Mouse (Mus musculus): Measurements from ENCODE around the gene Agap1. TPM values are rescaled to one million over a fixed set of nuclear protein-coding genes. Genes with fewer than 3 reads are reported as not detected.

Gene Agap1
- total RNA-seq, 2 experiments from 2014 or later: 21.7 to 29.5 TPM

DNA sequence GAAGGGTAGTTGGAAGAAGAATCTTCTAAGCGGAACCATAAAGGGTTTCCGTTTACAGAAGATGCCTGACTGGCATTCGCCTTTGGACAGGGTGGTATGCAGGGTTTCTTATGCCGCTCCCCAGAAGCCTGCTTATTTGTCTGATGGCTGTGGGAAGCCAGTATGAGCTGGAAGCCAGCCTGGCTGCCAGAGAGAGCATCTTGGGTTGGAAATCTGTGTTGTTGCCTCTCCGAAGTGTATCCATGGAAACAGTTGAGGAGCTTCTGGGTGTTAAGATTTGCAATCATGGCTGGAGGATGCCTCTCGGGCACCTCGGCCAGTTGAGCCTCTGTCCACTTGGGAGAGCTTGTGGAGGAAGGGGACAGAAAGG is 395.2 kb downstream of the Agap1 start:
- ATAC-seq (replicated peaks; ENCODE audit: low FRiP score, low TSS enrichment, poor library complexity, severe bottlenecking): no peak

DNA sequence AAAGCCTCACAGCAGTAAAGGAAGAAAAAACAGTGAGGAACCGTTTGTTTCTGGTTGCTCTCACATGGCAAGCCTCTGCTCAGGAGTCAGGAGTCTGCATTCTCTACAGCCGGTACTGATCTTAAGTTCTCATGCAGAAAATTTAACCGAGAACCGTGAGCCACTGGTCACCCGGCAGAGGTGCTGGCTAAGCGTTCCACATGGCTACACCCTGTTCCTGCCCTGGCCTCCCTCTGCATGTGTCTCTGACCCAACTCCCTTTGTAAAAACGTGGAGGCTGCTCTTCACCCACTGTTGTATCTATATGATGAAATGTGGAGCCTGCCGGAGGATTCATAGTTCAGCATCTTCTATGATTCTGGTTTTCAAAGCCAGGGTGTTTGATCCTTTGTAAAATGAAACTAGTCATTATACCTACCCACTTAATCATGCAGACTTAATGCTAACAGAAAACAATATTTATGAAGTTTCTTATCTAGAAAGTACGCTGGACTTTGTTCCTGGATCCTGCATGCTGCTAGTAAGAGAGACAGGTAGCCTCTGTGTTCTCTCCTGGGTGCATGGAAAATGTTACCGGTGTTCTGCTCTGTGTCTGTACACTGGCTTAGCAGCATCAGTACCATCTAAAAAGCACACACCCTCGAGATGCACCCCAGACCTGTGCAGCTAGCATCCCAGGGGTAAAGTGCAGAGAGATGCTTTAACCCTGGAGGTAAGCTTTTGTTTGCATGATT is 396.2 kb downstream of the Agap1 start:
- ATAC-seq (replicated peaks; ENCODE audit: low FRiP score, low TSS enrichment, poor library complexity, severe bottlenecking): no peak

DNA sequence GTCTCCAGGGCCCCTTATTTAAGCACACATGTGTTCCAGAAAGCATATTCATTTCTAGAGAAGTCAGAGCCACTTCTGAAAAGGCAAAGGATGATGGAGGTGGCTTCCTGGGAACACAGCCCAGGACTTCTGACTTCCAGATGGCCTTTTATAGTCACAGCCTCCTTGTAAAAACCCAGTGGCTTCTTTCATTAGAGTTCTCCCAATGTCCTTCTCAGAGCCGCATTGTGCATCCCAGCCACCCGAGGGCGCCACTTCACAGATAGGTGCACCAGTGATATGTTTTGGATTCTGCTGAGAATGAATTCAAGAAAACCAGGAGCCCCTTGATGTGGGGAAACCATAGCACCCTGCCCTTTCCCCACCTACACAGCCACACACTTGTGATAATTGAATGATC is 404.6 kb downstream of the Agap1 start:
- no peak for ATAC-seq (replicated peaks; ENCODE audit: low FRiP score, low TSS enrichment, poor library complexity, severe bottlenecking)

DNA sequence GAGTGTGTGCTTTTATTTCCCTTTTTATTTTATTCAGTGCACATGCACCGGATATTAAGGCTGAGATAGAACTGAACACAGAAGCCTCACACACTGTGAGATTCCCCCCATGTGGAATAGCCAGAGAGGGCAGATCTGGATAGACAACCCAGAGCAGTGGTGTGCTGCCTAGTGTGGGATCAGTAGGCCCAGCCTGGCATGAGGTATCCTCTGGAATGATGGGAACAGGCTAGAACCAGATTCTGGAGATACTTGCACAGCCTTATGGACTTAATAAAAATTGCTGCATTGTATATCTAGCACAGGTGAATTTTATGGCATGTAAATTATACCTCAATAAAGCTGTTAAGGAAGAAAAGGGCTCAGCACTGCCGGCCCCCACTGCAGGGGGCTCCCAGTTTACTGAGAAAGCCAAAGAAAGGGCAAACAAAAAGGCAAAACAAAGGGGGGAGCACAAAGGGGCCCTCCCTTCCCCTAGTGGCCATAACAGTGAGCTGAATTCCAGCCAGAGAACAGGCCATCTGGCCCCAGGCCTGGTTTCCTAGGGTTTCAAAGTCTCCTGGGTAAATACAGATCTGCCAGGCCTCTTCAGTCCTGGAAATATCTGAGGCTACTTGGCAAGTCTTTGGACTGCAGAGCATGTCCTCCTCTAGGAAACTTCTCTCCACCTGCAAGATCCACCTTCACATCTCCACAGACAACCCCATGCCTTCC is 405.6 kb downstream of the Agap1 start:
- ATAC-seq (replicated peaks; ENCODE audit: low FRiP score, low TSS enrichment, poor library complexity, severe bottlenecking): no peak

DNA sequence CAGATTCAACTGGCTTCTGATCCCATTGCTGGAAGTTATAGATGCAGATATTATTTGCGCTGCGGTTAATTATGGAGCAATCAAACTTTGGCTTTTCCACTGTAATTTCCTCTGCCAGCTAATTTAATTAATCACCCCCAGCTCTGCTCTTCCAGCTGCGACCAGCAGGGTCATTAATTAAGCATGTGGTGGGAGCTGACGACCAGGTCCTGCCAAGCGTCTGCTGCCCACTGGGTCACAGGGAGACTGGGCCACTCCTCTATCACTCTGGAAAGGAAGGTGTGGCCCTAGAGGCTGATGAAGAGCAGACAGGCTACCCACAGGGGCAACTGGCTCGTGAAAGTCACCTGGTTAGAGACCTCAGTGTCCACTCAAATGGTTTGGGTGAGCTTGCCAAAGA is 411.2 kb downstream of the Agap1 start:
- no peak for ATAC-seq (replicated peaks; ENCODE audit: low FRiP score, low TSS enrichment, poor library complexity, severe bottlenecking)

DNA sequence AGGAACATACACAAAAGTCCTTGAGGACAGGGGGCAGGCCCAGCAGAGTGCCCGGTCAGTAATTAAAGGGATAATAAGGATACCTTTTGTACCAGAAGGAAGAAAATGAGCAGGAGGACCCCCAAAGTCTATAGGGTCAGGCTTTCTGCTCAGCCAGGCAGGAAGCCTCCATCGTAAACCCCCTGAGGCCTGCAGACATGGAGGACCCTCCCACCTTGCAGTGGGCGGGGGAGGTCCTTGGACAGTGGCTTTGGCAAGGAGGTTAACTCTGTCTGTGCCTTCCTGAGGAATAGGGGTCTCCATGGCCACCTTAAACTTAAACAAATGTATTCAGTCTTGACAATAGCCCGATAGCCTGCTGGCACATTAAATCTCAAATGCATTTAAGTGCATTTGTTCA is 413.2 kb downstream of the Agap1 start:
- no peak for ATAC-seq (replicated peaks; ENCODE audit: low FRiP score, low TSS enrichment, poor library complexity, severe bottlenecking)

DNA sequence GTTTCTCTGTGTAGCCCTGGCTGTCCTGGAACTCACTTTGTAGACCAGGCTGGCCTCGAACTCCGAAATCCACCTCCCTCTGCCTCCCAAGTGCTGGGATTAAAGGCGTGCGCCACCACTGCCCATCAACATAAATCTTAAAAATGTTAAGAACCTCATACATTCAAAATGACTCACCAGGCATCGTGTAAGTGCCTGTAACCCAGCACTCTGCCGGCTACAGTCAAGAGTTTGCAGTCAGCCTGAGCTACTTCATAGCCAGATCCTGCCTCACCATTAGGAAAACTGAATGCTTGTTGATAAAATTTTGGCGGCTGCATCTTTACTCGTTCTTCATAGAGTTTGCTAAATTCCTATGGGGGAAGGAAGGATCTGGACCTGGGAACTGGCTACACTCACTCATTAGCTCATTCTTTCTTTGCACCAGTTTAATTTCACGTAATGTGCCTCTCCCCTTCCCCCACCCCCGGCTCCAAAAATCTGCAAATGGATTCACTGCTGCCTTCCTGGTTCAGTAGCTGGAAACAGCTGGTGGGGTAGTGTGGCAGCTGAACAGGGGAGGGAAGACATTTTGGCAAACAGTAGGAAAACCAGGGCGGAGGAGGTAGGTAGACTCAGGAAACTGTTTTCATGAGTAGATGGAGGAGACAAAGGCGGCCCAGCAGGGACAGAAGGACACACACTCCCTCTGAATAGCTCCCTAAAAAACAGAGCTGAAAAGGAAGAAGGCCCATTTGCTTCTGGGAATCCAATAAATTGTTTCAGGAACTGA is 415.7 kb downstream of the Agap1 start:
- no peak for ATAC-seq (replicated peaks; ENCODE audit: low FRiP score, low TSS enrichment, poor library complexity, severe bottlenecking)

DNA sequence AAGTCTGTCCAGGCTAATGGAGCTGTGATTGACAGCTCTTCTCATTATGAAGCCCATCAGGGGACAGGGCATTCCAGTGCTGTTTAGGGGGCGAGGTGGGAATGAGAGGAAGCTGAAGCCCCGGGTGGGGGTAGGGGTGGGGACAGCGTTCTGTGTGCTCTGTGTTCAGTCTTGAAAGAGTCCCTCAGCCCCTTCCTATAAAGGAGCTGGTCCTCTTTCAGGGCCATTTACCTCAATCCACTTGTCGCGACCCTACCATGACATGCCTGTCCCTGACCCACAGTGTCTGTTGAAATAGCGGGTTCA is 416.3 kb downstream of the Agap1 start:
- no peak for ATAC-seq (replicated peaks; ENCODE audit: low FRiP score, low TSS enrichment, poor library complexity, severe bottlenecking)

DNA sequence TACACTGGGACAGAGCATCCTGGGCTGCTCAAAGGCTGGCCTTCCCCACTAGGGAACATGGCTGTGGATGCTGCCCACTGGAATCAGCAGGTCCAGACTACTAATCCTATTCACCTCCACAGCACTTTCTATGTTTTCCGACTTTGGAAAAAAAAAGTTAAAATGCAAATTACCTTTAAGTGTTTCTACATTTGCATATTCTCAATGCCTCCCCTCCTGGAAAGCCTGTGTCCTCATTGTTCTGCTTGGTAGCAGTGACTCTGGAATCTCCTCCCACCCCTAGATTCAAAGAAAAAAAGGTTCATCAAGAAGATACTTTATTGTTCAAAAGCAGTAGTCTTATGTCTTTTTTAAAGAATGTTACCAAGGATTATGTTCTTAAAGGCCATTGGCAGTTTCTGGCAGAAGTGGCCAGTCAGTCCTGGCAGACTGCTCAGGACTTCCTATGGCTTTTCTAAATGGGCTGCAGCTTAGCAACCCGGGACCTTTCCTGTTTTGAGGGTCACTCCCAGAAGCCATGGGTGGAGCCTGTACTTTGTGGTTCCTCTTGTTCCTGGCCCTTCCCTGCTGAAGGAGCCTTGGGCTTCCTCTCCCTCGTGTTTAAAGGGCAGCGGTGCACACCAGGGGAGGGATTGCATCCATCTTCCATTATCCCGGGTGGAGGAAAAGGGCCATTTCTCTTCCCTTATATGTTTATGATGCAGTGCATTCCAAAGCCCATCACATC is 421.9 kb downstream of the Agap1 start:
- ATAC-seq (replicated peaks; ENCODE audit: low FRiP score, low TSS enrichment, poor library complexity, severe bottlenecking): no peak

DNA sequence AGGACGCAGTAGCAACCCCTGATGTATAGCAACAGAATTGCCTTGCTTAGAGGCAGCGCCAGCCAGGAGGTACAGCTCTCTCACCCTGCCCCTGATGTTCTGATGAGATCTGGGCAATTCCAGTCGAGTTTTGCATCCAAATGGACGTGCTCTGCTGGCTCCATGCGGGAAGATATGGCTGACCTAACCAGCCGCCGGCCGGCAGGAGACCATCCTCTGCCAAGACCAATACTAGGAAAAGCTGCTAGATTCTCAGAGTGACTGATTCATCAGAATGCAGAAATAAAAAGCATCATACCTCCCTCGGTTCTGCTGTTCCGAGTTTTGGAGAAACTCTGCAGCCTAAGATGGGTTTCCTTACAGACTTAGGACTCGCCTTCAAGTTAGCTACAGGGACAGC is 423.9 kb downstream of the Agap1 start:
- no peak for ATAC-seq (replicated peaks; ENCODE audit: low FRiP score, low TSS enrichment, poor library complexity, severe bottlenecking)

DNA sequence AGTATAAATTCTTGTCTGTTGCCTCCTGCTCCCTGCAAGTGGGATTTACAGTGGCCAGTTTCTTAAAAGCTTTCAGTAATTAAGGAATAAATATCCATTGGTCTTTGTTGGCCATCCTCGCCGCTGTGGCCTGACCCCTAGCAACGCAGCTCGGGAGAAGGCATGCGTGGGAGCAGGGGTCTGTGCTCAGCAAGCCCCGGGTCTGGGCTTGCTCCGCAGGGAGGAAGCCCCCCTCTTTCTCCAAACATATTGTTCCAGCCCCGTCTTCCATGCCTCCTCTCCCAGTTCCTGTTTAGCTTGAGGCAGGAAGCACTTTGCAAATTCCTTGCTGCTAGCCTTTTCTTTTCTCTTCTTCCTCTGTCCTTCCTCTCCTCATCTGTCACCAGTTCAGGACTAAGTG is 425.6 kb downstream of the Agap1 start:
- ATAC-seq (replicated peaks; ENCODE audit: low FRiP score, low TSS enrichment, poor library complexity, severe bottlenecking): no peak

DNA sequence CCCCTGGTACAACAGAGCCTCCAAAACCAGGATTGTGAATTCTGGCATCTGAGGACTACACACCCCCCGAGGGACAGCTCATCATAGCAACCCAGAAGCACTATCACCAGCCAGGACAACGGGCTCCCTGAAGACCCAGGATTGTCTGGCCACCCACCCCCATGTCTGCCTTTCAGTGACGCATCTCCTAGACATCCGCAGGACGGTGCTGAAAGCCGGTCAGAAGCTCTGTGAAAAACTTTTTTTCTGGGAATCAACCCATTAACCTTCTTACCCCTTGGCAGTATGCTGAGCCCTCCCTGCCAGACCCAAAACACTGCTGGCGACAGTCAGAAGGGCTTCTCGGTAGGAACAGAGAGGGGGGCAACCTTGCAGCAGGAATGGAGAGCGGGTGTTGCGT is 426.2 kb downstream of the Agap1 start:
- no peak for ATAC-seq (replicated peaks; ENCODE audit: low FRiP score, low TSS enrichment, poor library complexity, severe bottlenecking)

DNA sequence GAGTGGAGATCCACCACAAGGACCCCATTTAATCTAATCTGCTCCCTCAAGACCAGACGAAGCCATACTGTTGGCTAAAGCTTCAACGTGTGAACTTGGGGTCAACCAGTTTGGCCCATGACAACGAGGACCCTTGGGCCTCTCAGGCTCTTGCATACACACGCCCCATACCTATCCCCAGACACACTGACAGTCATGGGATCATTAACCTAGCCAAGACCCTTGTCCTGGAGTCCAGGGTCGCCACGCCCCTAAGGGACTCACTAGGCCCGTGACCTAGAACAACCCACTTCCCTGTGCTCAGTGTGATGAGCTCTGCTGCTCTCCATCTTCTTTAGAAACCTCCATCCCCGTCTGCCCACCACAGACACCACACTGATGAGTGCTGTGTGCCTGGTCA is 429.7 kb downstream of the Agap1 start:
- ATAC-seq (replicated peaks; ENCODE audit: low FRiP score, low TSS enrichment, poor library complexity, severe bottlenecking): no peak

DNA sequence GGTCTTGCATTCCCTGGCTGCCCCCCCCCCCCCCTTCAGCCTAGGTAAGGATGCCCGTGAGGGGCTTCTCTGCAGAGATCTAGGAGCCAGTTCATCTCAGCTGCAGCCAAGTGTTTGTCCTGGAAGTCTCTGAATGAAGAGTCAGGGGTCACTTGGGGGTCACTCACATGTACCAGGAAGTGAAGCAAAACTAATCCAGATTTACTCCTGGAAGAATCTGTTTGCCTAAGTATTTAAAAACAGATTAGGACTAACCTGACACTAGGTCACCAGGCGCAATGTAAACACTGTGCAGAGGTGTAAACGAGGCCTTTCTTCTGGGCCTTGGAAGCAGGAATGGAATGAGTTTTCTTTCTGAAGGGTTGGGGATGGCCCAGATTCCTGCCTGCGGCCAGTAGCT is 431.1 kb downstream of the Agap1 start:
- no peak for ATAC-seq (replicated peaks; ENCODE audit: low FRiP score, low TSS enrichment, poor library complexity, severe bottlenecking)

DNA sequence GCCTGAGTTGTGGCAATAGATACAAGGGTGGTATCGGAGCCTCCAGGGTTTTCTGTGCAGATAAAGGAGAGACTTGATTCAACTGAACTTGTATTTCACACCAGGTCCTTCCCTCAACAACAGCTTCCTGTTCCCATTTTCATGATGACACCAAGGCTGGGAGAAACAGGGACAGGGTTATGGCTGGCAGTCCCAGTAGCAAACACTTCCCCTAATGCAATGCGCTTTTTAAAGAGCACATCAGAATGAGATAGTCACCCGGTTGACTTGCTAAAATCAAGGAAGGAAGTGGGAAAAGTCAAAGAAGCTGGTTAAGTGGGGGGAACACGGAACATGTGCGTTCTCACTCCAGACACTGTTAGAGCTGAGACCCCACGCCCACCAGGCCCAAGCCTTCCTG is 436.8 kb downstream of the Agap1 start:
- no peak for ATAC-seq (replicated peaks; ENCODE audit: low FRiP score, low TSS enrichment, poor library complexity, severe bottlenecking)

DNA sequence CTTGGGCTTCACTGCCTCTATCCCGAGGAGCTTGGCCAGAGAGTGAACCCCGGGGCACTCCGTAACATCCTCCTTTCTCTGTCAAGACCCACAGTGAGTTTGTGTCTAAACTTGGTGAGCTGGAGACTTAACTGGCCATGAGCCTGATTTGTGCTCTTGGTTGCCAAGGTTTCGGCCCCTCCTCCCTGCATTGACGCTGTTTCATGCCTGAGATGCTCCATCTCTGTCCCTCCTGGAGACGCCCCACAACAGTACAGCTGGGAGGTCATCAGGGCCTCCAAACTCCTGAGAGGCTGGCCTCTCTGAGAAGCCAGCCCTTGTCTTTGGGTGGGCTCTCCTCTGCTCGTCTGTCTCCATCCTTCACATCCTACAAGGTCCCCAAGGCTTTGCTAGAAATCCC is 437.7 kb downstream of the Agap1 start:
- ATAC-seq (replicated peaks; ENCODE audit: low FRiP score, low TSS enrichment, poor library complexity, severe bottlenecking): no peak

DNA sequence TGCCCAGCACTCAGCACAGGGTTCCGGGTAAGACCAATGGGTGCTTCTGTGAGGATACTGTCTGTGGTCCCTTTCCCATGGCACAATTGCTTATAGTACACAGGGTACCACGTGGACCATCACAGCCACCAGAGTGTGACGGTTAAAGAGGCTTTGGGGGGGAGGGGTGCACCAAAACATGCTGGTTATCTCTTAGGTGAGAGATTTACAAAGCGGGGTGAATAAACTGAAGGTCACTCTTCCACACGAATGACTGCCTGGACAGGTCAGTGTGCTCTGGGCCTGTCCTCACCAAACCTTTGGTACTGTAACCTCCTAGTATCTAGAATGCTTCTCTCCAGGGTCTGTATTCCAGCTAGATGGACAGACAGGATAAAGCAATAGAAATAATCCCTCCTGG is 441.2 kb downstream of the Agap1 start:
- no peak for ATAC-seq (replicated peaks; ENCODE audit: low FRiP score, low TSS enrichment, poor library complexity, severe bottlenecking)

DNA sequence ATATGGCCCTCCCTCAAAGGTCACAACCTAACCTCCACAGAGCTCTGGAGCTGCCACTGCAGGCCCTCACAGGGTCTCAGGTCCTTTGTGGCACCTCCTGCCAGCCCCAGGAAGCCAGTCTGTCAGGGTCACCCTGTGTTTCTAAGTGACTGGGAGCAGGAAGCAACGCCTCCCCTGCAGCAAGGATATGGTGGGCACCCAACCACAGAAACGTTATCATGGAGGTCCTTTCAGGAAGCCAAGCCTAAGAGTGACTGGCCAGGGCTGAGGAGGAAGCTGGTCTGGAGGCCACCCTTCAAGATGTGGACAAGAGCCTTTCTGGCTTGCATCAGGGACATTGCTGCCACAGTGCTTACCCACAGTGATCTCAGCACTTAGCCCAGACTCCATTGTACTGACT is 444.4 kb downstream of the Agap1 start:
- no peak for ATAC-seq (replicated peaks; ENCODE audit: low FRiP score, low TSS enrichment, poor library complexity, severe bottlenecking)

DNA sequence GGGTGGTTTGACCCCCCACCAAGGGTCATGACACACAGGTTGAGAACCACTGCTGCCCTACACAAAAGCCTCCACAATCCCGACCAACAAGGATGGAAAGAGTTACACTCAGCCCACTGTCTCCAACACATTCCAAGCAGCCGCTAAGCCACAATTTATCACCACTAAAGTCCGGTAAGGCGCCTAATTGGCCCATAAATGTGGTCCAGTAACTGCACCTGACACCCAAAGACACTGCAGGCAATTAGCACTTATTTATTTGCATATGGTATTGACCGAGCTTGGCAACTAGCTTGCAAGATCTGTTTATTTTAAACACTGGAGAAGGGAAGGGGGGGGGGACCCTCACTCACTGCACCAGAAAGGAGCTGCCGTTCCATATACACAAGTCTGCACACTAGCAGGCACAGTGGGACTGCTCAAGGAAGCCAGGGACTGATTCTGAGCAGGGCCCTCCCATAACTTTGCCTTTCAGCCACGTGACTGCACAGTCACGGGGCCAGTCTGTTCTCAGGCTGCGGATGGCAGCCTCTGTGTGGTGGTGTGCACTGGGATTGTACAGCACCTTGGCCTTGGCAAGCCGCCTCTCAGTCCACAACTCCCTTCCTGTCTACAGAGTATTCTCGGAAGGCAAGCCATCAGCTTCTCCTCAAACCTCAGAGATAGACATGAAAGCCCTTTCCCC is 445.3 kb downstream of the Agap1 start:
- no peak for ATAC-seq (replicated peaks; ENCODE audit: low FRiP score, low TSS enrichment, poor library complexity, severe bottlenecking)

DNA sequence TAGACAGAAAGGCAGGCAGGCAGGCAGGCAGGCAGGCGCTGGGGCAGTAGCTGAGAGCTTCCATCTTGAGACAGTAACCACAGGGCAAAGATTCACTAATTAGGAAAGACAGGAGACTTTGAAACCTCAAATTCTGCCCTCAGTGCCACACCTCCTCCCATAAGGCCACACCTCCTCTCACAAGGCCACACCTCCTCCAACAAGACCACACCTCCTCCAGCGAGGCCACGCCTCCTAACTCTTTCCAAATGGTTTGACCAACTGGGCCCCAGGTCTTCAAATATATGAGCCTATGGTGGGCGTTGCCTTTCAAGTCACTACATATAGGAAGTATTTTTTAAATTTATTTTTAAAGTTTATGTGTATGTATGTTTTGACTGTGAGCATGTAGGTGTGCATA is 446.8 kb downstream of the Agap1 start:
- no peak for ATAC-seq (replicated peaks; ENCODE audit: low FRiP score, low TSS enrichment, poor library complexity, severe bottlenecking)
